Mouse (Mus musculus) urinary bladder, postnatal 14 days (tissue): ENCODE data around the gene Ppp1r21.
A peak's percentile ranks its signal among the peaks of the same experiment; 100 is the strongest.

Experiments
- DNase-seq: peaks from one replicate; pipeline ENCODE4 v3.0.0; 2021; ENCODE audit warnings: low spot score

The Ppp1r21 gene

GRCm38 (mm10) chr17:88530236-88530619 lies 310 bp downstream of the Ppp1r21 start:
- DNase-seq = no peak

- DNase-seq = no peak
Observed at GRCm38 (mm10) chr17:88530667-88531066, 749 bp downstream of the Ppp1r21 start.

- DNase-seq = no peak
Observed at GRCm38 (mm10) chr17:88531176-88531575, 1.3 kb downstream of the Ppp1r21 start.

GRCm38 (mm10) chr17:88537842-88538430 lies 8.0 kb downstream of the Ppp1r21 start:
- no peak for DNase-seq

GRCm38 (mm10) chr17:88542771-88543416 lies 13.0 kb downstream of the Ppp1r21 start:
- DNase-seq = no peak

DNA sequence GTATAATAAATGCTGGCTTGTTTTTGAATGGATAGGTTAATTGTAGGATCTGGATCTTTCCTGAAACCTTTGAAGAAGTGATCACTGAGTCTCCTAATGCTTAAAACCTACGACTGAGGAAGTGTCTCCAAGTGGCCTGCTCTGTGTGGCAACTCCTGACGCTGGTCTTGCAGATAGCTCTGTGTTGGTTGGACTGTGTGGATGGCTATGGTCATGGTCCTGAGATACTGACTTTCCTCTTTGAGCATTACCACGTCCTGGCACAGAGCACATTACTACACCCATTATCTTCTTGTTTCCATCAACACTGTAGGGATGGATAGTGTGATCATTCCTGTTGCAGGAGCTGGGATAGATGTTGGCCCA lies 13.5 kb downstream of the Ppp1r21 start:
- no peak for DNase-seq

DNA sequence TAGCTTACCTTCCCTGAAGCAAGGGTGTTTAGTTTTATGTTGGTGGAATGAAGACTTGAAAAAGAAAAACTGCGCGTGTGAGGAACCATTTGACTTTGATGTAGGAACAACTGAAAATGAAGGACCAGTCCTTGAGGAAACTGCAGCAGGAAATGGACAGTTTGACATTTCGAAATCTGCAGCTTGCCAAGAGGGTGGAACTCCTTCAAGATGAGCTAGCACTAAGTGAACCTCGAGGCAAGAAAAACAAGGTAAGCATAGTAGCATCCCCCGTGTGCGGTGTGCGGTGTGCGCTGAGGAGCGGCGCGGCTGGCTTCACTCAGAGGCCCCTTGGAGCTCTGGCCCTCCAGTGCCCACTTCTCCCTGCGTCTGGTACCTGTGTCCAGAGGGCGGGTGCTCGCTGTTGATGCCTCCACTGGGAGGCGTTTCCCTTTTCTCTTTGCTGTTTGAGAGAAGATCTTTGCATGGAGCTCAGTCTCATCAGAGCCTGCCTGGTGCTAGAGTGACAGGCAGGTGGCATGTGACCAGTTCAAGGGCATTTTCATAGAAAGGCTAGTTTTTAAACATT lies 15.4 kb downstream of the Ppp1r21 start:
- no peak for DNase-seq

GRCm38 (mm10) chr17:88546745-88547144 lies 16.8 kb downstream of the Ppp1r21 start:
- no peak for DNase-seq

- no peak for DNase-seq
Observed at GRCm38 (mm10) chr17:88549411-88550191, 19.7 kb downstream of the Ppp1r21 start.

DNA sequence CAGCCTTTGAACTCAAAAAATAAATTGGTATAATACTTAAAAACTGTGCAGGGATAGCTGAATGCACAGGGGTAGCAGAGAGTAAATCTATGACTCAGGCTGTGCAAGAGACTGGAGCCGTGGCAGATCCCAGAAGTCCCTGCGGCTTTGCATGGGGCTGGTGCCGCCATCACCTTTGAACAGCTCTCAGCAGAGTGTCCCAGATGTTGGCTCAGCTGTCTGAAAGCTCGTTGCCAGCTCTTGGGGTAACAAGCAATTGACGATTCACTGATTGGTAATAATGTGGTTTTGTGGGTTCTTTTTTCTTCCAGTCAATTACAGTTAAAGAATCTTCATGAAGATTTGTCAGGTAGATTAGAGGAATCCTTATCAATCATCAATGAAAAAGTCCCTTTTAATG lies 20.4 kb downstream of the Ppp1r21 start:
- DNase-seq = no peak

- DNase-seq = no peak
Observed at GRCm38 (mm10) chr17:88550981-88551940, 21.3 kb downstream of the Ppp1r21 start.

- no peak for DNase-seq
Observed at GRCm38 (mm10) chr17:88552556-88552955, 22.6 kb downstream of the Ppp1r21 start.

DNA sequence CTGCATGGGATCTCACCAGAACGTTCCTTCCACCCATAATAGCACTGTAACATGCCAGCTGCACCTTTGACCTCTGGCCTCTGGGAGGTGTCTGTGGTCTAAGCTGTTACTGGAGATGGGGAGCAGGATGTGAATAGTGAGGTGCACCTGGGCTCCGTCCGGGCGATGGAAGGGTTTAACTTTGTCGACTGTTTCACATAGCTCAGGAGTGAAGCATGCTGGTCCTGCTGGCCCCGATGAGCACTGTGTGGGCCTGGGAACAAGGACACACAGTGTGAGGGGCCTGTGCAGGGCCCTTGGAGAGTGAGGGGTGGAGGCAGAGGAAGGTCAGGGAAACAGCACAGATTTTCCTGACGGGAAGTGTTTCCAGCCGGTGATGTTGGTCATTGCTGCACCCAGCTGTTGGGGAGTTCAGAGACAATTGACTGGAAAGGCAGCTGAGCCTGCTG lies 23.1 kb downstream of the Ppp1r21 start:
- DNase-seq = no peak

- DNase-seq = no peak
Observed at GRCm38 (mm10) chr17:88553473-88554087, 23.7 kb downstream of the Ppp1r21 start.

- no peak for DNase-seq
Observed at GRCm38 (mm10) chr17:88556176-88556575, 26.3 kb downstream of the Ppp1r21 start.

DNA sequence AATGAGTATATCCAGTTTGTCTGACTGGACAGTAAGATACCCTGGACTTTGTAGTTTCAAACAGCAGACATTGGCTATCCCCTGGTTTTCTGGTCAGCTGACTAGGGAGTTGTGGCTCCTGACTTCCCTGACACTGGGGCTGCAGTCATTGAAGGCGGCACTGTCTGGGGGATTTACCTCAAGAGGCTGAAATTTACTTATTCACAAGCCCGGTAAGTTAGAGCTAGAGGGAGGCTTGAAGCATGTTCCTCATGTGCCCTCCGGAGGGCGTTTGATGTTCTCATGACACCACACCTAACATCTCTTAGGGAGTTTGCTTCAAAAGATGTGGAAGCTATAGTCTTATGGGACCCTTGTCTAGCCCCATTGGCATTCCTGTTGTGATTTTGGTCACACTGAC lies 26.8 kb downstream of the Ppp1r21 start:
- no peak for DNase-seq

DNA sequence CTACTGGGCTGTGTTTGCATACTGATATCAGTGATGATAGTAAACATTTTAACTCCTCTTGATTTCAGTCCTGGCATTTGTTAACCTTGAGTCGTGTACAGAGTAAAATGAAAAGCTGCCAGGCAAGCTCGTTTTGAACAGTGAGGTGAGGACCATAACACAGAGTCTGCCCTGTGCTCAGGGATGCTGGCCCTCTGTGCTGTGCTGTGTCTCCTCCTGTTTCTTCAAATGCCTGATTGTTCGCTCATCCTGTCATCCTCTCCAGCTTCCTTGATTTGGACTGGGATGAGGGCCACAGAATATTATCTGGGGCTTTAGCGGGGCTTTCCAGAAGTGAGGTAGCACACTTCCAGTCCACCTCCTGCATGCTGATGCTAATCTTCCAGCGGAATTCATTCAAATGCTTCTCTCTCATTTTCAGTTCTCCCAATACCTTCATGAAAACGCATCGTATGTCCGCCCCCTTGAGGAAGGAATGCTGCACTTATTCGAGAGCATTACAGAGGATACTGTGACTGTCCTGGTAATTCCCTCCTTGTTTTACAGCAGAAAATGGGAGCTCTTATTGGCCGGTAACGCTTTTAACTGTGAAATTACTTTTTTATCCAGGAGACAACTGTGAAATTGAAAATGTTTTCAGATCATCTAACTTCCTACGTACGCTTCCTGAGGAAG lies 28.4 kb downstream of the Ppp1r21 start:
- DNase-seq = peak; percentile 86

DNA sequence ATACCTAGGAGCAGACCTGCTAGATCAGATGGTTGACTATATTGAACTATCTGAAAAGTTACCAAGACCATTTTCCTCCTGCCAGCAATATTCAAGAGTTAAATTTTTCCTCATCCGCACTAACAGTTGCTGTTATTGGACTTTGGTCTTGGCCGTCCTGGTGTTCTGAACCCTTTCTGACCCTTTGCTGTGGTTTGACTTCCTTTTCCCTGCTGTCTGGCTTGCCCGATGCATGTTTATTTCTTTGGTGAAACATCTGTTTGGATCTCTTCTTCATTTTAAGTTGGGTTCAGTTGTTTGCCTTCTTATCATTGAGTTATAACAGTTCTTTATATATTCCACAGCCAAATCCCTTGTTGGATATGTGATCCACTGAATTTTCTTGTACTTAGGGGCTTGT lies 33.7 kb downstream of the Ppp1r21 start:
- DNase-seq = no peak

- no peak for DNase-seq
Observed at GRCm38 (mm10) chr17:88569807-88570540, 40.1 kb downstream of the Ppp1r21 start.

GRCm38 (mm10) chr17:88570784-88571183 lies 40.9 kb downstream of the Ppp1r21 start:
- DNase-seq = no peak
